Mouse (Mus musculus): ENCODE data around the gene Hoxa3. TPM values are rescaled to one million over a fixed set of nuclear protein-coding genes. Genes with fewer than 3 reads are reported as not detected.

Hoxa3 gene
- total and polyA plus RNA-seq, 2 experiments from 2014 or later, result 1.6 TPM; not detected in 1

GRCm38 (mm10) chr6:52208868-52209684, 4.1 kb downstream of the Hoxa3 start:
- Histone ChIP-seq H3K4me2 (ENCODE audit: low read depth, low read length, poor library complexity, severe bottlenecking) (no peak overlapping the region), H3K4me3 (ENCODE audit: low read depth, low read length) (no peak overlapping the region), H3K9ac (replicated peaks; ENCODE audit: low read length, poor library complexity, severe bottlenecking) (no peak overlapping the region), H3K4me1 (ENCODE audit: insufficient read depth, low read length) (no peaks in the 10 kb centered on the region), H3K9me3 (ENCODE audit: low read length) (no peaks in the 10 kb centered on the region), H3K27ac (ENCODE audit: low read depth, low read length) (no peak overlapping the region), H3K36me3 (ENCODE audit: insufficient read depth, low read length) (no peaks in the 10 kb centered on the region), H3K27me3 (ENCODE audit: insufficient read depth, low read length) (peaks cover 96% of the 10 kb centered on the region)
- DNase-seq (ENCODE audit: low spot score) (no peak), ATAC-seq (ENCODE audit: low FRiP score) (no peak)
- TF ChIP-seq CTCF (IDR thresholded peaks at IDR 0.05), result no peak
- WGBS, result 3% methylated on average over 18 of the region's 18 CpGs

- Histone ChIP-seq H3K27ac (ENCODE audit: low read depth, low read length) (no peak within 1 kb of the TSS), H3K27me3 (ENCODE audit: insufficient read depth, low read length) (peaks cover 96% of the 10 kb centered on the region), H3K4me1 (ENCODE audit: insufficient read depth, low read length) (no peaks in the 10 kb centered on the region), H3K4me2 (ENCODE audit: low read depth, low read length, poor library complexity, severe bottlenecking) (no peak within 1 kb of the TSS), H3K9ac (replicated peaks; ENCODE audit: low read length, poor library complexity, severe bottlenecking) (no peak within 1 kb of the TSS), H3K4me3 (ENCODE audit: low read depth, low read length) (no peak within 1 kb of the TSS), H3K36me3 (ENCODE audit: insufficient read depth, low read length) (no peaks in the 10 kb centered on the region), H3K9me3 (ENCODE audit: low read length) (no peaks in the 10 kb centered on the region)
- DNase-seq (ENCODE audit: low spot score) (peak; percentile 51), ATAC-seq (ENCODE audit: low FRiP score) (no peak)
- TF ChIP-seq CTCF (IDR thresholded peaks at IDR 0.05), result no peak
- WGBS, result under 1% methylated on average over 47 of the region's 47 CpGs
These were observed 4.9 kb downstream of the Hoxa3 start, which contains the start of gene Hoxa6 for GRCm38 (mm10) chr6:52208072-52208867. Hoxa6 (minus strand) TSS chr6:52208722.

- no peak overlapping the region for H3K4me3 ChIP-seq (ENCODE audit: low read depth, low read length)
- no peaks in the 10 kb centered on the region for H3K9me3 ChIP-seq (ENCODE audit: low read length)
- no peaks in the 10 kb centered on the region for H3K36me3 ChIP-seq (ENCODE audit: insufficient read depth, low read length)
- no peaks in the 10 kb centered on the region for H3K4me1 ChIP-seq (ENCODE audit: insufficient read depth, low read length)
- no peak for TF ChIP-seq CTCF (IDR thresholded peaks at IDR 0.05)
- no peak overlapping the region for H3K9ac ChIP-seq (replicated peaks; ENCODE audit: low read length, poor library complexity, severe bottlenecking)
- DNase-seq (ENCODE audit: low spot score), result no peak
- no peak for ATAC-seq (ENCODE audit: low FRiP score)
- peaks cover 96% of the 10 kb centered on the region for H3K27me3 ChIP-seq (ENCODE audit: insufficient read depth, low read length)
- no peak overlapping the region for H3K4me2 ChIP-seq (ENCODE audit: low read depth, low read length, poor library complexity, severe bottlenecking)
- H3K27ac ChIP-seq (ENCODE audit: low read depth, low read length), result no peak overlapping the region
These were observed 5.5 kb downstream of the Hoxa3 start for GRCm38 (mm10) chr6:52207684-52207976.

- Histone ChIP-seq H3K27ac (ENCODE audit: low read depth, low read length) (no peak overlapping the region), H3K36me3 (ENCODE audit: insufficient read depth, low read length) (no peaks in the 10 kb centered on the region), H3K27me3 (ENCODE audit: insufficient read depth, low read length) (peaks cover 97% of the 10 kb centered on the region), H3K4me2 (ENCODE audit: low read depth, low read length, poor library complexity, severe bottlenecking) (no peak overlapping the region), H3K4me1 (ENCODE audit: insufficient read depth, low read length) (no peaks in the 10 kb centered on the region), H3K4me3 (ENCODE audit: low read depth, low read length) (no peak overlapping the region), H3K9ac (replicated peaks; ENCODE audit: low read length, poor library complexity, severe bottlenecking) (no peak overlapping the region), H3K9me3 (ENCODE audit: low read length) (no peaks in the 10 kb centered on the region)
- 6% methylated on average over 4 of the region's 4 CpGs for WGBS
- ATAC-seq (ENCODE audit: low FRiP score) (no peak), DNase-seq (ENCODE audit: low spot score) (no peak)
- no peak for TF ChIP-seq CTCF (IDR thresholded peaks at IDR 0.05)
These were observed 6.1 kb downstream of the Hoxa3 start for GRCm38 (mm10) chr6:52206882-52207683.

GRCm38 (mm10) chr6:52205638-52206621, 7.2 kb downstream of the Hoxa3 start:
- DNase-seq (ENCODE audit: low spot score), result no peak
- TF ChIP-seq CTCF (IDR thresholded peaks at IDR 0.05), result no peak
- H3K9ac ChIP-seq (replicated peaks; ENCODE audit: low read length, poor library complexity, severe bottlenecking), result no peak overlapping the region
- H3K27ac ChIP-seq (ENCODE audit: low read depth, low read length), result no peak overlapping the region
- peaks cover 97% of the 10 kb centered on the region for H3K27me3 ChIP-seq (ENCODE audit: insufficient read depth, low read length)
- no peaks in the 10 kb centered on the region for H3K4me1 ChIP-seq (ENCODE audit: insufficient read depth, low read length)
- 1% methylated on average over 55 of the region's 55 CpGs for whole genome bisulfite sequencing
- H3K4me2 ChIP-seq (ENCODE audit: low read depth, low read length, poor library complexity, severe bottlenecking), result no peak overlapping the region
- no peaks in the 10 kb centered on the region for H3K36me3 ChIP-seq (ENCODE audit: insufficient read depth, low read length)
- no peaks in the 10 kb centered on the region for H3K9me3 ChIP-seq (ENCODE audit: low read length)
- H3K4me3 ChIP-seq (ENCODE audit: low read depth, low read length), result no peak overlapping the region
- no peak for ATAC-seq (ENCODE audit: low FRiP score)
